Mouse (Mus musculus) megakaryocyte, embryonic 14.5 days (primary cell): ENCODE results near the gene Csmd2. TPM values are rescaled to one million over a fixed set of nuclear protein-coding genes. Genes with fewer than 3 reads are reported as not detected.

Experiments
- H3K27me3 ChIP-seq: replicated peaks from 2 replicates; pipeline ENCODE3; 2012; ENCODE audit warnings: inconsistent platforms
- H3K36me3 ChIP-seq: replicated peaks from 2 replicates; pipeline ENCODE3; 2012; ENCODE audit warnings: low read length, inconsistent platforms, mixed read lengths
- H3K4me1 ChIP-seq: 2 replicates; pipeline ENCODE4 v1.6.1; 2012; ENCODE audit warnings: inconsistent platforms
- H3K4me3 ChIP-seq: replicated peaks from 2 replicates; pipeline ENCODE3; 2012; ENCODE audit warnings: moderate library complexity, mild to moderate bottlenecking, inconsistent platforms
- H3K9me3 ChIP-seq: 2 replicates; pipeline ENCODE4 v1.6.1; 2012; ENCODE audit warnings: inconsistent platforms
- FLI1 ChIP-seq: IDR thresholded peaks from 2 replicates; pipeline ENCODE4 v1.6.1; 2012; ENCODE audit warnings: low read length, inconsistent platforms, mixed read lengths
- GATA1 ChIP-seq: IDR thresholded peaks from 3 replicates; pipeline ENCODE4 v1.6.1; 2012; ENCODE audit warnings: mixed read lengths, low read length, inconsistent platforms, borderline replicate concordance
- polyA plus RNA-seq: library from polyadenylated mRNA; stranded (reverse); fragments of >175 nt; gene quantifications from 2 replicates; pipeline ENCODE4 v1.2.3, GENCODE M21; 2012; ENCODE audit warnings: low replicate concordance; ENCODE audit not compliant: insufficient read depth

The Csmd2 gene
- polyA plus RNA-seq, 1 experiment: not detected

- no peaks in the 10 kb centered on the region for H3K36me3 ChIP-seq
- H3K4me3 ChIP-seq: peak overlapping the region; percentile 55
- H3K27me3 ChIP-seq: no peaks in the 10 kb centered on the region
- TF ChIP-seq GATA1: no peak
- TF ChIP-seq FLI1: no peak
- H3K4me1 ChIP-seq: no peaks in the 10 kb centered on the region; the same call in 1 of the 2 replicates
- H3K9me3 ChIP-seq: peaks cover 75% of the 10 kb centered on the region
Observed at GRCm38 (mm10) chr4:128265341-128265740, 277.7 kb downstream of the Csmd2 start.

- Histone ChIP-seq H3K27me3 (no peaks in the 10 kb centered on the region), H3K36me3 (no peaks in the 10 kb centered on the region), H3K4me1 (no peaks in the 10 kb centered on the region; the same call in 1 of the 2 replicates), H3K4me3 (peak overlapping the region; percentile 74), H3K9me3 (peaks cover 70% of the 10 kb centered on the region)
- TF ChIP-seq GATA1 (no peak), FLI1 (no peak)
Observed at GRCm38 (mm10) chr4:128269261-128269875, 281.7 kb downstream of the Csmd2 start.

GRCm38 (mm10) chr4:128270177-128270576, 282.5 kb downstream of the Csmd2 start:
- H3K4me1 ChIP-seq: no peaks in the 10 kb centered on the region; the same call in 1 of the 2 replicates
- TF ChIP-seq GATA1 (no peak), FLI1 (no peak)
- no peak overlapping the region for H3K4me3 ChIP-seq
- no peaks in the 10 kb centered on the region for H3K36me3 ChIP-seq
- peaks cover 67% of the 10 kb centered on the region for H3K9me3 ChIP-seq
- no peaks in the 10 kb centered on the region for H3K27me3 ChIP-seq

GRCm38 (mm10) chr4:128270931-128271330, 283.3 kb downstream of the Csmd2 start:
- H3K27me3 ChIP-seq: no peaks in the 10 kb centered on the region
- peak overlapping the region; percentile 62 for H3K4me3 ChIP-seq
- H3K9me3 ChIP-seq: peaks cover 61% of the 10 kb centered on the region
- no peaks in the 10 kb centered on the region for H3K36me3 ChIP-seq
- TF ChIP-seq GATA1: no peak
- no peak for TF ChIP-seq FLI1
- no peaks in the 10 kb centered on the region; the same call in 1 of the 2 replicates for H3K4me1 ChIP-seq

GRCm38 (mm10) chr4:128272501-128272900, 284.8 kb downstream of the Csmd2 start:
- no peak for TF ChIP-seq GATA1
- no peak for TF ChIP-seq FLI1
- no peaks in the 10 kb centered on the region for H3K27me3 ChIP-seq
- H3K4me3 ChIP-seq: peak overlapping the region; percentile 64
- H3K4me1 ChIP-seq: no peaks in the 10 kb centered on the region
- no peaks in the 10 kb centered on the region for H3K36me3 ChIP-seq
- H3K9me3 ChIP-seq: peaks cover 45% of the 10 kb centered on the region

GRCm38 (mm10) chr4:128273146-128273545, 285.5 kb downstream of the Csmd2 start:
- TF ChIP-seq GATA1: no peak
- no peak for TF ChIP-seq FLI1
- Histone ChIP-seq H3K4me3 (peak overlapping the region; percentile 24), H3K4me1 (no peaks in the 10 kb centered on the region), H3K27me3 (no peaks in the 10 kb centered on the region), H3K36me3 (no peaks in the 10 kb centered on the region), H3K9me3 (peaks cover 39% of the 10 kb centered on the region)

GRCm38 (mm10) chr4:128275116-128275515, 287.5 kb downstream of the Csmd2 start:
- Histone ChIP-seq H3K27me3 (no peaks in the 10 kb centered on the region), H3K4me3 (no peak overlapping the region), H3K36me3 (no peaks in the 10 kb centered on the region), H3K4me1 (no peaks in the 10 kb centered on the region), H3K9me3 (peaks cover 22% of the 10 kb centered on the region; the same call in 1 of the 2 replicates)
- no peak for TF ChIP-seq GATA1
- no peak for TF ChIP-seq FLI1

GRCm38 (mm10) chr4:128275586-128275985, 287.9 kb downstream of the Csmd2 start:
- TF ChIP-seq FLI1 (no peak), GATA1 (no peak)
- Histone ChIP-seq H3K4me3 (no peak overlapping the region), H3K4me1 (no peaks in the 10 kb centered on the region), H3K27me3 (no peaks in the 10 kb centered on the region), H3K36me3 (no peaks in the 10 kb centered on the region), H3K9me3 (peaks cover 21% of the 10 kb centered on the region; the same call in 1 of the 2 replicates)

- no peak overlapping the region for H3K4me3 ChIP-seq
- H3K9me3 ChIP-seq: peaks cover 31% of the 10 kb centered on the region
- no peaks in the 10 kb centered on the region for H3K4me1 ChIP-seq
- TF ChIP-seq GATA1 (no peak), FLI1 (no peak)
- no peaks in the 10 kb centered on the region for H3K27me3 ChIP-seq
- no peaks in the 10 kb centered on the region for H3K36me3 ChIP-seq
Observed at GRCm38 (mm10) chr4:128285009-128285408, 297.4 kb downstream of the Csmd2 start.

GRCm38 (mm10) chr4:128288095-128288494, 300.4 kb downstream of the Csmd2 start:
- Histone ChIP-seq H3K27me3 (no peaks in the 10 kb centered on the region), H3K4me1 (no peaks in the 10 kb centered on the region), H3K4me3 (no peak overlapping the region), H3K9me3 (peaks cover 38% of the 10 kb centered on the region), H3K36me3 (no peaks in the 10 kb centered on the region)
- TF ChIP-seq FLI1 (no peak), GATA1 (no peak)
